Mouse (Mus musculus) forebrain, embryonic 15.5 days (tissue): Measurements from ENCODE around the gene Vmn1r40. TPM values are rescaled to one million over a fixed set of nuclear protein-coding genes. Genes with fewer than 3 reads are reported as not detected.
A peak's percentile ranks its signal among the peaks of the same experiment; 100 is the strongest.

Source experiments
- ATAC-seq: fragments of 200-750 bp; cut with Nextera tagmentation; replicated peaks from 2 replicates; pipeline ENCODE4 v1.8.0; 2017; ENCODE audit warnings: mild to moderate bottlenecking, moderate TSS enrichment, moderate library complexity
- H3K27ac ChIP-seq: fragments of 300-500 bp; sonication (generic); replicated peaks from 2 replicates; pipeline ENCODE4 v1.5.1; 2015; ENCODE audit warnings: mild to moderate bottlenecking, inconsistent platforms
- H3K27me3 ChIP-seq: fragments of 300-500 bp; sonication (generic); 2 replicates; pipeline ENCODE4 v1.6.1; 2015; ENCODE audit warnings: inconsistent platforms
- H3K36me3 ChIP-seq: fragments of 300-500 bp; sonication (generic); 2 replicates; pipeline ENCODE4 v1.6.1; 2015; ENCODE audit warnings: mild to moderate bottlenecking, inconsistent platforms
- H3K4me1 ChIP-seq: fragments of 300-500 bp; sonication (generic); 2 replicates; pipeline ENCODE4 v1.6.1; 2015; ENCODE audit warnings: inconsistent platforms
- H3K4me2 ChIP-seq: fragments of 300-500 bp; sonication (generic); replicated peaks from 2 replicates; pipeline ENCODE4 v1.6.1; 2015; ENCODE audit warnings: mild to moderate bottlenecking, inconsistent platforms
- H3K4me3 ChIP-seq: fragments of 300-500 bp; sonication (generic); 2 replicates; pipeline ENCODE4 v1.5.1; 2015; ENCODE audit warnings: mild to moderate bottlenecking, inconsistent platforms
- H3K9ac ChIP-seq: fragments of 300-500 bp; sonication (generic); replicated peaks from 2 replicates; pipeline ENCODE4 v1.6.1; 2015; ENCODE audit warnings: mild to moderate bottlenecking, inconsistent platforms
- H3K9me3 ChIP-seq: fragments of 300-500 bp; sonication (generic); 2 replicates; pipeline ENCODE4 v1.6.1; 2016; ENCODE audit warnings: inconsistent platforms
- WGBS: fragments of 180-500 bp; shearing (Covaris S2); methylation state at CpG from one replicate; pipeline ENCODE4 v1.1.7; 2015; ENCODE audit warnings: mixed read lengths; 5-methylcytosine and 5-hydroxymethylcytosine counted together
- polyA plus RNA-seq: library from polyadenylated mRNA; unstranded; fragments of >200 nt; fragmentation: Nextera tagmentation; extraction: Ambion mirVana; gene quantifications from 2 replicates; pipeline ENCODE4 v1.2.1, GENCODE M21; 2015

The Vmn1r40 gene
- polyA plus RNA-seq: not detected in 2 replicates

DNA sequence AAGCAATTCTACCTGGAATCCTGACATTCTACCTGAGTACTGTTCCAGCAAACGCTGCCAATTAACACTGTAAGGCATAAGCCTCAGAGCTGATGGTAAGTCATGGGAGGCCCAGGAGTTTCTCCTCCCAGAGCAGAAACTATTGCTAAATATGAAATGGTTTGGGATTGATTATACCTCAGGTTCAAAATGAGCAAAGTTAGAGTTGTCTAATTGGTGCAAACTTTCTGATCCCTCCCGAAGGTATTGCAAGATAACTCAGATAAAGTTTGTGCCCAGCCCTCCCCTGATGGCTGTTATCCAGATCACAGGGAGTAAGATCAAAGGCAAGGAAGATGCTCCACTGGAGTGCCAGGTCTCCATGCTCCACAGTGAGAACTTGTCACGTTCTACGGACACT, at the start of gene Vmn1r40:
TSS of gene Vmn1r40 (plus strand) at position 301 of the 400 bp plus-strand sequence.
- WGBS: 86% methylated on average over 4 of the region's 4 CpGs
- no peak within 1 kb of the TSS for H3K9ac ChIP-seq
- H3K27me3 ChIP-seq: no peaks in the 10 kb centered on the region
- ATAC-seq: no peak
- H3K4me2 ChIP-seq: no peak within 1 kb of the TSS
- H3K4me3 ChIP-seq: no peak within 1 kb of the TSS
- H3K27ac ChIP-seq: no peak within 1 kb of the TSS
- no peaks in the 10 kb centered on the region for H3K36me3 ChIP-seq
- H3K4me1 ChIP-seq: no peaks in the 10 kb centered on the region
- no peaks in the 10 kb centered on the region for H3K9me3 ChIP-seq

DNA sequence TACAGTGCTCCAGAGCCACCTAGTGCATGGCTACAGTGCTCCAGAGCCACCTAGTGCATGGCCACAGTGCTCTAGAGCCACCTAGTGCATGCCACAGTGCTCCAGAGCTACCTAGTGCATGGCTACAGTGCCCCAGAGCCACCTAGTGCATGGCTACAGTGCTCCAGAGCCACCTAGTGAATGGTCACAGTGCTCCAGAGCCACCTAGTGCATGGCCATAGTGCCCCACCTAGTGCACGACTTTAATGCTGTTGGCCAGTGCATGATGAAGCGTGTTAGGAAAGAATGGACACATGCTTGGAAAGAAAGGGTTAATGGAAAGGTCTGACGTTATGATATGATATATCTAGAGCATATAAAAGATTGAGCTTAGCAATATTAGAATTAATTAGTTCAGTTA, 49.0 kb upstream of the Vmn1r40 start:
- Histone ChIP-seq H3K9me3 (no peaks in the 10 kb centered on the region), H3K36me3 (no peaks in the 10 kb centered on the region), H3K4me1 (no peaks in the 10 kb centered on the region), H3K27ac (no peak overlapping the region), H3K4me3 (no peak overlapping the region), H3K4me2 (no peak overlapping the region), H3K9ac (no peak overlapping the region), H3K27me3 (no peaks in the 10 kb centered on the region)
- WGBS: 75% methylated on average over 3 of the region's 3 CpGs
- no peak for ATAC-seq

DNA sequence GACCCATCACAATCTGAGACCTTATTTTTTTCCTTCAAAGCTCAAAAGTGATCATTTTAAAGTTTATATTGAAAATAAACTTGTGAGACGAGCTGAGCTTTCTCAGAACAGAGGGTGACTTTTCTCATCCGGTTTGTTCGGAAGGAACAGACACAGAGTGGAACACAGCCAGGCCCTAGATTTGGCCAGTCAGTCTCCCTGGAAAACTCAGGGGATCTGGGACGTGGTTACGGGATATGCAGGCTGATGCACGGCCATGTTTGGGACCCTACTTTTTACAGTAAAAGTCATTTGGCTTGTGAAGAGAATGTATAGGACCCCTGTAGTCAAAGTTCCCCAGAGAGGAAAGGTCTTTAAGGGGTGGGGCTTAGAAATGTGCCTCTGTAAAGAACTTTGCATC, 48.4 kb upstream of the Vmn1r40 start:
- no peaks in the 10 kb centered on the region for H3K4me1 ChIP-seq
- ATAC-seq: no peak
- no peak overlapping the region for H3K4me2 ChIP-seq
- H3K27ac ChIP-seq: no peak overlapping the region; the same call in 1 of the 2 replicates
- no peak overlapping the region for H3K9ac ChIP-seq
- no peaks in the 10 kb centered on the region for H3K9me3 ChIP-seq
- H3K36me3 ChIP-seq: no peaks in the 10 kb centered on the region
- 82% methylated on average over 6 of the region's 6 CpGs for WGBS
- no peaks in the 10 kb centered on the region for H3K27me3 ChIP-seq
- no peak overlapping the region for H3K4me3 ChIP-seq

DNA sequence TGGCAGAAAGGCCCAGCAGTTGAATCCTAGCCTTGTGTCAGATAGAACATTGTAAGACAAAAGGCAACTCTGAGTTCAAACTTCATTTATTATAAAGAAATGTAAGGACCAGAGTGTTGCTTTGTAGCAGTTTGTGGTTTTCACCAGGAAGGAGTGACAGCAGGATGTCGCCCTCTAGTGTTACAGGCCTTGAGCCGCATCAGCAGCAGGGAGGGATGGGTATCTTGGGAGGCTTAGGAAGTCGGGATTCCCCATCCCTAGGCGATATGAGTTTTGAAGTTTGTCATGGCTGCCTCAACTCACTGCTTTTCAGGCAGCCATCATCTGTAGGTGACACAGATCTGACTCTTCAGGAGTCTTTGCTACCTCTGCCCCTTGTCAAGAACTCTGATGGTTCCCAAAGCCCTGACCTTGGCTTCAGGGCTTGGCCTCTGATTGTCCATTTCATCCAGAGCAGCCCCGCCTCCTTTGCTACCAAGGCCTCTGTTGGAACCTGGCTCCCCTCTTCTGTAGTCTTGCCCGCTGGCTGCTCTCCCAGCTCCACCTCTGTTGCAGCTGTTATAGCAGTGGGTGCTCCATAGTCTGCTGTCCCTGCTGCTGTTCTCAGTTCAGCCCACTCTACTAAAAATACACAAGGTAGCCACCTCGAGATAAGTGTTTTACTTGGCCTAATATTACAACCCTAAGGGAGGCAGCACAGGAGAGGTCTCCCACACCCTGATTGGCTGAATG, 47.5 kb upstream of the Vmn1r40 start:
- no peak for ATAC-seq
- Histone ChIP-seq H3K9me3 (no peaks in the 10 kb centered on the region), H3K36me3 (no peaks in the 10 kb centered on the region), H3K27ac (no peak overlapping the region), H3K4me2 (no peak overlapping the region), H3K4me1 (no peaks in the 10 kb centered on the region), H3K9ac (no peak overlapping the region), H3K4me3 (no peak overlapping the region), H3K27me3 (no peaks in the 10 kb centered on the region)
- WGBS: 36% methylated on average over 7 of the region's 7 CpGs

DNA sequence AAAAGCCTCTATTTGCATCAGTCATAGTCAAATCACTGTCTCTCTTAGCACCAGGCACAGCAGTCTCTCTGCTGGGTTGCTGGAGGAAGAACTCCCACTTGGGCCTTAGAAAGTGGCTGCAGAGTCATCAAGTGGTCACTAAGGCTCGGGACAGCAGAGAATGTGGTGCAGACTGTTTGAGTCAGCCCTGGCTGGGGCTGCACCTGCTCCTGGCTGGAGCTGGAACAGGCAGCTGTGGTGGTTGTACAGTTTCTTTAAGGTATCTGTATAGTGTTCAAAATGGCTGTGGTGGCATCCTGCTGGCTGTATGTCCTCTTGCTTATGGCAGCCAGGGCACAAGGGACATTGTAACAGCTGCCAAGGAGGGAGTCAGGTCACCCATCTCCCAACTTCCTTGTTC, 46.9 kb upstream of the Vmn1r40 start:
- no peak overlapping the region for H3K4me3 ChIP-seq
- H3K4me1 ChIP-seq: no peaks in the 10 kb centered on the region
- no peaks in the 10 kb centered on the region for H3K27me3 ChIP-seq
- no peaks in the 10 kb centered on the region for H3K36me3 ChIP-seq
- no peak overlapping the region for H3K4me2 ChIP-seq
- no peak for ATAC-seq
- H3K27ac ChIP-seq: no peak overlapping the region
- H3K9me3 ChIP-seq: no peaks in the 10 kb centered on the region
- H3K9ac ChIP-seq: no peak overlapping the region
- WGBS: 71% methylated on average over 1 of the region's 1 CpGs

DNA sequence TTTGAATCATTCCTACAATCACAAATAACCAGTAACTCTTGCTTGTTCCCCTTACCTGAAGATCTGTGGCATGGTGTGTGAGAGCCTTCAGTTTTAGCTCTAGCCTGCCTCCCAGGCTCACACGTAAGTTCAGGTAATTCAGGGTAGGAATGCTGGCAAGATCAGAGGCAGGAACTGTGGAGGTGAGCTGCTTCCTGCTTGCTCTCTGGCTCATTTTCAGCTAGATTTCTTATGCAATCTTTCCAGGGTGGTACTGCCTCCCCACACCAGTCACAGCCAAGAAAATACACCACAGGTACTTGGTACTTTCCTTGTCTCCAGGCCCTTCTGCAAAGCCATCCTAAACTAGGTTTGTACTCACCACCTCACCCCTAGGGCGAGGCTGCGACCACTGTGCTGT, 44.8 kb upstream of the Vmn1r40 start:
- 84% methylated on average over 3 of the region's 3 CpGs for WGBS
- Histone ChIP-seq H3K9me3 (no peaks in the 10 kb centered on the region), H3K27me3 (no peaks in the 10 kb centered on the region), H3K27ac (no peak overlapping the region), H3K36me3 (no peaks in the 10 kb centered on the region), H3K4me1 (no peaks in the 10 kb centered on the region), H3K4me3 (no peak overlapping the region), H3K9ac (no peak overlapping the region), H3K4me2 (no peak overlapping the region)
- ATAC-seq: no peak

DNA sequence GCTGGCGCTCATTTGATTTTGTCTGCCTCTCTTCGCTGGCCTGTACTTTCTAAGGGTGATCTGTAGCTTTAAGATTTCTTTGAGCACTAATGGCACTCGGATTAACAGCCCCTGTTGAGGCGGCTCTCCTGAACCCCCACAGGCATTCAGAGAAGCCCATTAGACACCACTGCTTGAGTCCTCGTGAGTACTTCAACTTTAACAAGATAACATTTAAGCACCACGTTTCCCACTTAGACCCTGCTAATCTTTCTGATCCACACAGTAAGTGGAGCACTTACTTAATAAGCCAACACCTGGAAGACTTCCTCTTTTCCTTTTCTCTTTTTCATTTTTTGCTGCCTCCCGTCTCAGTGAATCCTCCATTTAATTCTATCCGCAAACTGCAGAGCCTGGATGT, 42.2 kb upstream of the Vmn1r40 start:
- ATAC-seq: no peak

DNA sequence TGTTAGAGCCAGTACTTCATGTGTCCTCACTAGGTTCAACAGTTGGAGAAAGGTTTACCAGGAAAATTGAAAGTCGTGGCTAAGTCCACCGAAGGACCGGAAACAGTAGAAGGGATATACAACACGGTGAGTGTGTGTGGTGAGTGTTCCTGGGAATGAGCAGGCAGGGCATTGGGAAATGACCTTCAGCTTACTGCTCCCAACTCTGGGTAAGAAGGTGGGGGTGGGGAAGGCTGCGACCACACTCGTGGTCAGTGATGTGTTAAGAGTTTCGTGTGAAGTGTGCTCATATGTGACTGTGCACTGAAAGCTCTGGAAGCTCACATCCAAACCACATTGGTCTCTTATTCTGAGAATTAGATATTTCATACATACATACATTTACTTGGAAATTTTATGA, 41.7 kb upstream of the Vmn1r40 start:
- ATAC-seq: no peak
- Histone ChIP-seq H3K4me2 (no peak overlapping the region), H3K4me3 (no peak overlapping the region), H3K36me3 (no peaks in the 10 kb centered on the region), H3K9me3 (no peaks in the 10 kb centered on the region), H3K9ac (no peak overlapping the region), H3K27me3 (no peaks in the 10 kb centered on the region), H3K4me1 (no peaks in the 10 kb centered on the region), H3K27ac (no peak overlapping the region)
- 83% methylated on average over 7 of the region's 7 CpGs for WGBS

More for the DNA sequence above, 42.2 kb upstream of the Vmn1r40 start:
- H3K36me3 ChIP-seq: no peaks in the 10 kb centered on the region
- H3K4me2 ChIP-seq: no peak overlapping the region
- H3K4me1 ChIP-seq: no peaks in the 10 kb centered on the region
- no peak overlapping the region for H3K27ac ChIP-seq
- no peak overlapping the region for H3K4me3 ChIP-seq
- H3K27me3 ChIP-seq: no peaks in the 10 kb centered on the region
- no peaks in the 10 kb centered on the region for H3K9me3 ChIP-seq
- 27% methylated on average over 8 of the region's 8 CpGs for WGBS
- no peak overlapping the region for H3K9ac ChIP-seq

DNA sequence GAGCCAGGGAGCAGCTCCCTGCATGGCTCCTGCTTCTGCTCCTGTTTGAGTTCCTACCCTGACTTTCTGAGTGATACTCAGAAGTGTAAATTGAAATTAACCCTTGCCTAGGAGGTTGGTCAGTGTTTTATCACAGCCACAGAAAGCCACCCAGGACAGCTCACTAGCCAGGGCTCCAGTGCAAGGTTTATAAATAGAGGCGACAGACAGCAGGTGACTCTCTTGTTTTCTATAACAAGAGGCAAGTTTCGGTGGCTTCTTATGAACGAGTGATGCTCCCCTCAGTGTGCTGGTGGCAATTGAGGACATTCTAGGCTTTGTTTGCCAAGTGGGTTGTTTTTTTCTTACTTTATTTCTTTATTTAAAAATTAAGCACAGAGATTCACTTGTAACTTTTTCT, 40.4 kb upstream of the Vmn1r40 start:
- H3K4me2 ChIP-seq: no peak overlapping the region
- no peak overlapping the region for H3K4me3 ChIP-seq
- no peaks in the 10 kb centered on the region for H3K9me3 ChIP-seq
- H3K27me3 ChIP-seq: no peaks in the 10 kb centered on the region
- H3K36me3 ChIP-seq: no peaks in the 10 kb centered on the region
- H3K9ac ChIP-seq: no peak overlapping the region
- no peaks in the 10 kb centered on the region for H3K4me1 ChIP-seq
- no peak overlapping the region for H3K27ac ChIP-seq
- 83% methylated on average over 3 of the region's 3 CpGs for WGBS
- no peak for ATAC-seq

DNA sequence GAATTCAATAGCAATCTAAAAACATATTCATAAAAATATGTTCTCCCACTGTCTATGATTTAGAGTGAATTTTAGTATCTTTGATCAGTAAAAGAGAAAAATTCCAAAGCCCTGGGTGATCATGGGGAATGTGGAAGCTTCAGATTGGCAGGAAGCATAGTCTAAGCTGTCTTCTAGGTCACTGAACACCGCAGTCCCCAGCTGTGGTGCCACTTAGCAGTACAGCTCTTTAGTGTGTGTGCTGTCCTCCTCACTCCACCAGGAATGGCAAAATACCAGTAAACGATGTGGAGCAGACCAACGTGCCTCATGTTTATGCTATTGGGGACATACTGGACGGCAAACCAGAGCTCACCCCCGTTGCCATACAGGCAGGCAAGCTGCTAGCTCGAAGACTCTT, 37.8 kb upstream of the Vmn1r40 start:
- no peak for ATAC-seq

DNA sequence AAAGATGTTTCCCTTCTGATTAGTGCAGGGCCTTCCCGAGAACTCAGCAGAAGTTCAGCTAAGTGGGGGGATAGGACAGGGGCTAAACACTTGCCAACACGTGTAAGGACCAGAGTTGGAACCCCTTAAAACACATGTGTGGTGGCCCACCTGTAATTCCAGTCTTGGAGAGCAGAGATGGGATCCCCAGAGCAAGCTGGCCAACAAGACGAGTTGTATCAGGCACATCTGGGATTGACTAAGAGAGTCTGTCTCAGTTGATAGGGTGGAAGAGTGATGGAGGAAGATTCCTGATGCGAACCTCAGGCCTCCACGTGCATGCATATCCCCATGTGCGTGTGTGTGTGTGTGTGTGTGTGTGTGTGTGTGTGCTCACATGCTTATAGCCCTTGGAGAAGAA, 35.9 kb upstream of the Vmn1r40 start:
- 82% methylated on average over 6 of the region's 6 CpGs for whole genome bisulfite sequencing
- H3K4me3 ChIP-seq: no peak overlapping the region
- no peak overlapping the region for H3K4me2 ChIP-seq
- H3K27ac ChIP-seq: no peak overlapping the region
- peaks cover 10% of the 10 kb centered on the region for H3K4me1 ChIP-seq
- H3K36me3 ChIP-seq: no peaks in the 10 kb centered on the region
- no peaks in the 10 kb centered on the region for H3K9me3 ChIP-seq
- no peaks in the 10 kb centered on the region for H3K27me3 ChIP-seq
- no peak overlapping the region for H3K9ac ChIP-seq
- no peak for ATAC-seq

More for the DNA sequence above, 37.8 kb upstream of the Vmn1r40 start:
- 78% methylated on average over 6 of the region's 6 CpGs for WGBS
- peaks cover 10% of the 10 kb centered on the region for H3K4me1 ChIP-seq
- no peak overlapping the region for H3K9ac ChIP-seq
- H3K36me3 ChIP-seq: no peaks in the 10 kb centered on the region
- no peak overlapping the region for H3K27ac ChIP-seq
- no peaks in the 10 kb centered on the region for H3K27me3 ChIP-seq
- H3K9me3 ChIP-seq: no peaks in the 10 kb centered on the region
- H3K4me2 ChIP-seq: no peak overlapping the region
- H3K4me3 ChIP-seq: no peak overlapping the region

DNA sequence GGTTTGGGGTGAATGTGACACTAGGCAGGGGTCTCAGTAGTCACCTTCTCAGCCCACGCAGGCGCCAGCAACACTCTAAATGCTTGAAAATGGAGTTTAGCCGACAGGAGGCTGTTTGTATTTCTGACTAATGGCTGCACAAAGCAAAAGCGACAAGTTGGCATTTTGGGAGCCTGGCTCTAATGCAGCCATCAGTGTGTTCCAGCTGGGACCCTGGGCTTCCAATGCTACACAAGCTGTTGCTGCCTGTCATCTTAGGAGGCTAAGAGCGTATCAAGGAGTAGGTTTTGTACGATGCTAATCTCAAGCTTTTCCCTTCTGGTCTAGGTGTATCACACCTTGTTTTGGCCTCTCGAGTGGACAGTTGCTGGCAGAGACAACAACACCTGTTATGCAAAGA, 34.7 kb upstream of the Vmn1r40 start:
- H3K4me1 ChIP-seq: peaks cover 10% of the 10 kb centered on the region
- peak overlapping the region; percentile 0; the same call in 1 of the 2 replicates for H3K27ac ChIP-seq
- no peaks in the 10 kb centered on the region for H3K36me3 ChIP-seq
- H3K9me3 ChIP-seq: no peaks in the 10 kb centered on the region
- 65% methylated on average over 7 of the region's 7 CpGs for WGBS
- no peak overlapping the region for H3K4me3 ChIP-seq
- H3K27me3 ChIP-seq: no peaks in the 10 kb centered on the region
- no peak overlapping the region for H3K9ac ChIP-seq
- ATAC-seq: 0 out of 2 replicates have a peak, but pooled peaks have one; percentile 42
- no peak overlapping the region for H3K4me2 ChIP-seq
